Mouse (Mus musculus): ENCODE measurements around the gene Tspan14.
A peak's percentile ranks its signal among the peaks of the same experiment; 100 is the strongest.

DNA sequence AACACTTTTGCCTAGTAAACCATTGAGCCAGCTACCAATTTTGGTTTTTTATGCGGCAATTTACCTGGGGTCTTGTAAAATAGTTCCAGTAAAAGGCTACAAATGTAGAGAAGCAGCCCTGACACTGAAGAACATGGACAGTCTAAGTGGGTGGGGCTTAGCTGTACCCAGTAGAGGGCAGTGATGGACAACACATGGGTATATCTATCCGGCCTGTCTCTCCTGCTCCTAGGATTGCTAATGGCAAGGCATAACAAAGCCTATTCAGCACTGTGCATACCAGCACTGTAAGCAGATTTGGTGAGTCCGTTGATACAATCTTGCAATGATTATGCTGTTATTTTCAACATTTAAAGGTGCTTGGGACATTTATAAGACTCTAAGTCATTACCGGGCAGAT lies 12.4 kb upstream of the Tspan14 start:
- peak; percentile 54 for TF ChIP-seq CTCF (IDR thresholded peaks at IDR 0.05; ENCODE audit: low read depth, low read length)
- no peak for TF ChIP-seq GATA1 (IDR thresholded peaks at IDR 0.05; ENCODE audit: borderline replicate concordance, low read length)
- no peak for TF ChIP-seq POLR2AphosphoS5 (IDR thresholded peaks at IDR 0.05; ENCODE audit: insufficient replicate concordance, low read depth, low read length)
- no peak for TF ChIP-seq TAL1 (conservative IDR thresholded peaks at IDR 0.05; ENCODE audit: low read depth, low read length)
- no peak for TF ChIP-seq GATA2 (IDR thresholded peaks at IDR 0.05; ENCODE audit: borderline replicate concordance, low read depth, low read length)
